Mouse (Mus musculus): Measurements from ENCODE around the gene Rprd1b. TPM values are rescaled to one million over a fixed set of nuclear protein-coding genes. Genes with fewer than 3 reads are reported as not detected.
"Not testable (repeated sequence)": the region's sequence is repeated elsewhere in the genome, so short reads cannot be mapped to it uniquely, and the experiment has no call there.

Rprd1b gene
- polyA plus RNA-seq, 1 experiment from 2014 or later: 39.3 TPM

DNA sequence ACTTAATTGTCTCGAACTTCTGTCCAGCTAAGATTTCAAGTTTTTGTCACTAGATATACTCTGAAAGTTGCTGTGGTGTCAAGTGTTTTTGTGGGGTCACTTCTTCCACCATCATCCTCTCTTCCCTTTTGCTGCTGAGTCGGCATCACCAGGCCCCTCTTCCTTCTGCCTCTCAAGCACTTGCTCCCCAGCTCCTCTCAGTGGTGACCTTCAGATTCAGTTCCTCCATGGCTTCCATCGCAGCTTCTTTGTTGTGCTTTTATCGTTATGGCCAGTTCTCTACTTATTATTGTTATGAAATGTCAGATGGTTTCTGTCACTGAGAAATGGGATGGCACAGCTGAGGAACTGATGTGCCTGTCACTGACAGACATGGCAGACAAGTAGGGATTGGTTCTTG lies 17.9 kb downstream of the Rprd1b start:
- 84% methylated on average over 4 of the region's 4 CpGs for WGBS
- Histone ChIP-seq H3K4me2 (no peak overlapping the region), H3K36me3 (peaks cover 55% of the 10 kb centered on the region), H3K27ac (no peak overlapping the region), H3K9me3 (no peaks in the 10 kb centered on the region), H3K27me3 (no peaks in the 10 kb centered on the region), H3K4me3 (no peak overlapping the region), H3K4me1 (no peaks in the 10 kb centered on the region), H3K9ac (no peak overlapping the region)
- ATAC-seq (ENCODE audit: insufficient number of reproducible peaks, low FRiP score, low TSS enrichment, low read depth): no peak

DNA sequence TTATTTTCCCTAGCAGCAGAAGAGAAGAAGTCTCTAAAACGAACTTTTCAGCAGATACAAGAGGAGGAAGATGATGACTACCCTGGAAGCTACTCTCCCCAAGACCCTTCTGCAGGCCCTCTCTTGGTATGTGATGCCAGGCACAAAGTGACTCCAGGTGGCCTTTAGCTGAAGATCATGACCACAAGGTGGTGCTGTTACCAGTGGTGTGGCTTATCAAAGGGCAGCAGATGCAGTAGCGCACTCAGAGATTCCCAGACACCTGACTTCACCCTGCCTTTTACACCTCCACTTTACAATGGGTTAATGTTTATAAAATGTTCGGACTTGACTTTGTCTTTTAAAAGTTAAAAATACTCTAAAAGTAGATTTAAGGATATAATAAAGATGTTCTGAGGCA lies 19.6 kb downstream of the Rprd1b start:
- no peaks in the 10 kb centered on the region for H3K4me1 ChIP-seq
- WGBS: 69% methylated on average over 3 of the region's 3 CpGs
- no peak overlapping the region for H3K4me2 ChIP-seq
- H3K27ac ChIP-seq: no peak overlapping the region
- H3K9me3 ChIP-seq: no peaks in the 10 kb centered on the region
- H3K9ac ChIP-seq: no peak overlapping the region
- H3K4me3 ChIP-seq: no peak overlapping the region
- no peak for ATAC-seq (ENCODE audit: insufficient number of reproducible peaks, low FRiP score, low TSS enrichment, low read depth)
- peaks cover 59% of the 10 kb centered on the region for H3K36me3 ChIP-seq
- H3K27me3 ChIP-seq: no peaks in the 10 kb centered on the region

DNA sequence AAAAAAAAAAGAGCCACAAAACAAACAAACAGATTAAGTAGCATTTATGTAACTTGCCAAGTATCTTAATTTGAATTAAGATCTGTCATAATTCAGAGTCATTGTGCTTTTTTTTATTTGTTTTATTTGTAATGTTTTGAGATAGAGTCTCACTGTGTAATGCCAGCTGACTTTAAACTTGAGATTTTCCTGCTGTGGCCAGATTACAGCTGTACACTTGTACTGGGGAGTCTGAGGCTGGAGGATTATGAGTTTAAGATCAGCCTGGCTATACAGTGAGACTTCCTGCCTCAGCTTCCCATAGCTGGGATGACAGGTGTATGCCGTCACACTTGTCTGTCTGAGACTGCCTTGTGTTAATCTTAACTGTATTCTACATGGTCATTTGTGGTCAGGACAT lies 20.4 kb downstream of the Rprd1b start:
- Histone ChIP-seq H3K4me3 (no peak overlapping the region), H3K27ac (no peak overlapping the region), H3K27me3 (no peaks in the 10 kb centered on the region), H3K9me3 (no peaks in the 10 kb centered on the region), H3K4me1 (no peaks in the 10 kb centered on the region), H3K4me2 (no peak overlapping the region), H3K9ac (no peak overlapping the region), H3K36me3 (peaks cover 55% of the 10 kb centered on the region)
- no peak for ATAC-seq (ENCODE audit: insufficient number of reproducible peaks, low FRiP score, low TSS enrichment, low read depth)
- WGBS: 100% methylated on average over 1 of the region's 1 CpGs

DNA sequence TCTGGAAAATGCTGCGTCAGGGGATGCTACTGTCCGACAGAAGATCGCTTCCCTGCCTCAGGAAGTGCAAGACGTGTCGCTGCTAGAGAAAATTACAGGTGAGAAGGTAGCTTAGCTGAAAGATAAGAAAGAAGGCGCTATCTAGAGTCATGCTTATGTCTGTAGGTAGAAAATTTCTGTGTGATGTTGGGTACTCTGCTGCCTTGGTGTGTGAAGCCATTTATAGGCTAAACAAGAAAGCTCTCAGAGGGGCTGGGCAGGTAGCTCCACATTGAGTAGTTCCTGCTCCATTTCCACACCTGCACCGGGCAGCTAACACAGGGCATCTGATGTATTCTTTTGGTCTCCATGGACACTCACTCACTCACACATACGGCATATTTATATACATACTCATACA lies 21.8 kb downstream of the Rprd1b start:
- Histone ChIP-seq H3K4me3 (no peak overlapping the region), H3K9me3 (no peaks in the 10 kb centered on the region), H3K9ac (no peak overlapping the region), H3K27ac (no peak overlapping the region), H3K27me3 (no peaks in the 10 kb centered on the region), H3K4me1 (no peaks in the 10 kb centered on the region), H3K36me3 (peaks cover 52% of the 10 kb centered on the region), H3K4me2 (no peak overlapping the region)
- no peak for ATAC-seq (ENCODE audit: insufficient number of reproducible peaks, low FRiP score, low TSS enrichment, low read depth)
- WGBS: 92% methylated on average over 8 of the region's 8 CpGs

GRCm38 (mm10) chr2:158054596-158054995 lies 26.3 kb downstream of the Rprd1b start:
- no peak overlapping the region for H3K4me2 ChIP-seq
- H3K27me3 ChIP-seq: no peaks in the 10 kb centered on the region
- no peak for ATAC-seq (ENCODE audit: insufficient number of reproducible peaks, low FRiP score, low TSS enrichment, low read depth)
- no peak overlapping the region for H3K9ac ChIP-seq
- 0 out of 2 replicates have a peak, but pooled peaks cover 5% of the 10 kb centered on the region for H3K4me1 ChIP-seq
- no peak overlapping the region for H3K27ac ChIP-seq
- 94% methylated on average over 3 of the region's 3 CpGs for WGBS
- peaks cover 60% of the 10 kb centered on the region for H3K36me3 ChIP-seq
- no peak overlapping the region for H3K4me3 ChIP-seq
- no peaks in the 10 kb centered on the region for H3K9me3 ChIP-seq

DNA sequence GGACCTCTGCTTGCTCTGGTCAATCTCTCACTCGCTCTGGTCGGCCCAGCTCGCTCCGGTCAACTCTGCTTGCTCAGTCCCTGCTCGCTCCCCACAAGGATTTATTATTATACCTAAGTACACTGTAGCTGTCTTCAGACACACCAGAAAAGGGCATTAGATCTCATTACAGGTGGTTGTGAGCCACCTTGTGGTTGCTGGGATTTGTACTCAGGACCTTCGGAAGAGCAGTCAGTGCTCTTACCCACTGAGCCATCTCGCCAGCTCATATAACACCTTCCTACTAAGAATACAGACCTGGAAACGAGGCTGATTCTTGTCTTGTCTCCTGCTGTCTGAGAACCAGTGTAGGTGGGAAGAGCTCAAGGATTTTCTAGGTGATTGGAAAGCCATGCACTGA lies 27.1 kb downstream of the Rprd1b start:
- H3K27ac ChIP-seq; H3K9me3 ChIP-seq; H3K4me1 ChIP-seq; H3K27me3 ChIP-seq; H3K4me3 ChIP-seq; H3K4me2 ChIP-seq; H3K9ac ChIP-seq; ATAC-seq (ENCODE audit: insufficient number of reproducible peaks, low FRiP score, low TSS enrichment, low read depth): not testable (repeated sequence)
- 87% methylated on average over 8 of the region's 8 CpGs for WGBS
- H3K36me3 ChIP-seq: peaks cover 63% of the 10 kb centered on the region

DNA sequence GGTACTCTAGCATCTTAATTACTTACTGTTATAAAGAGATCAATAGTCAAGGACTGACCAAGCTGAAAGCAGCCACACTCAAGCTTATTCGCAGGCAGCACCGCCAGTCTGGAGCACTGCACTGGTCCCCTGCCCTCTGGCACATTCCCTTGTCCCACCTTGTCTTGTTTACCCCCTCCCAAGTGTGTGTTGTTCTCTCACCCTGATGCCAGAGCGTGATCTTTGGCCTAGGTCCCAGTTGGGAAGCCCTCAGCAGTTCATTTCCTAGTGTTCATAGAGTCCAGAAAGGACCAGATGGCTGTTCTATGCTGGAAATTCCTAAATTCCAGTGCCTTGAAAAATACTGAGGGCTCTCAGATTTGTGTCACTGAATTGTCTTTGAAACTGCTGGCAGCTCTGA lies 28.7 kb downstream of the Rprd1b start:
- no peak overlapping the region for H3K4me2 ChIP-seq
- no peak overlapping the region for H3K9ac ChIP-seq
- H3K4me1 ChIP-seq: 0 out of 2 replicates have a peak, but pooled peaks cover 6% of the 10 kb centered on the region
- ATAC-seq (ENCODE audit: insufficient number of reproducible peaks, low FRiP score, low TSS enrichment, low read depth): no peak
- no peak overlapping the region for H3K27ac ChIP-seq
- no peaks in the 10 kb centered on the region for H3K27me3 ChIP-seq
- no peak overlapping the region for H3K4me3 ChIP-seq
- peaks cover 69% of the 10 kb centered on the region for H3K36me3 ChIP-seq
- 82% methylated on average over 3 of the region's 3 CpGs for WGBS
- H3K9me3 ChIP-seq: no peaks in the 10 kb centered on the region

DNA sequence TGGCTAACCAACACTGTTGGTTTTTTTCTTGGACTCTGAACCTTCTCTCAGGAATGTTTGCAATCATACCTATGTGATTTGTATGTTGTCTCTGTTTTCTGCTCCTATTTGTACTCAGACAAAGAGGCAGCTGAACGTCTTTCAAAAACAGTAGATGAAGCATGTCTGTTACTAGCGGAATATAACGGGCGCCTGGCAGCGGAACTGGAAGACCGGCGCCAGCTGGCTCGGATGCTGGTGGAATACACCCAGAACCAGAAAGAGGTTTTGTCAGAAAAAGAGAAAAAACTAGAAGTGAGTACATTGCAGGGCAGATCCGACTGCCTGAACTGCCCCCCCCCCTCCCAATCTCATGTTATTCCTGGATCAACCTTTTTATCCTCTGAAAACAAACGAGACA lies 30.2 kb downstream of the Rprd1b start:
- H3K36me3 ChIP-seq: peaks cover 66% of the 10 kb centered on the region
- H3K27ac ChIP-seq: peak overlapping the region; percentile 63; the same call in 1 of the 2 replicates
- no peak overlapping the region for H3K4me3 ChIP-seq
- WGBS: 61% methylated on average over 10 of the region's 10 CpGs
- H3K4me2 ChIP-seq: no peak overlapping the region
- no peak for ATAC-seq (ENCODE audit: insufficient number of reproducible peaks, low FRiP score, low TSS enrichment, low read depth)
- H3K9ac ChIP-seq: no peak overlapping the region
- H3K9me3 ChIP-seq: no peaks in the 10 kb centered on the region
- no peaks in the 10 kb centered on the region for H3K27me3 ChIP-seq
- 0 out of 2 replicates have a peak, but pooled peaks cover 6% of the 10 kb centered on the region for H3K4me1 ChIP-seq

DNA sequence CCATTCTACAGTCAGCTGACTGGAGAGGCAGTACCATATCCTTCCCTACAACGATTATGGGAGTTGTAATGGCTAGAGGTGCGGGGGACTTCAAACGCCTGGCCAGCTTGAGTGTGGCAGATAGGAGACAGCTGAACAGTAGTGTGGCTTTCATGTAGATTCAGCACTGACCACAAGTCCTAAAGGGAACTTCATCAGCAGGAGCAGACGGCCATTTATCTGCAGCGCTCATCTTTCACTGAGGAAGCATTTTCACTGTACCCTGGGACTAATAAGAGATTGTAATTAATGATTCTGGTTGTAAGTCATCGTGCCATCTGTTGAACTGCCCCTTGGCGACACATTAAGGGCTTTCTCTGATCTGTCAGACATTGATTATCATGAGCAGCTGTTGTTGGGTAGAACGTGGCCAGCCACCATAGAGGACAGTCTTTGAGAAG lies 31.4 kb downstream of the Rprd1b start:
- H3K27me3 ChIP-seq: no peaks in the 10 kb centered on the region
- H3K4me1 ChIP-seq: peaks cover 14% of the 10 kb centered on the region
- no peaks in the 10 kb centered on the region for H3K9me3 ChIP-seq
- 77% methylated on average over 8 of the region's 8 CpGs for WGBS
- no peak overlapping the region for H3K4me3 ChIP-seq
- ATAC-seq (ENCODE audit: insufficient number of reproducible peaks, low FRiP score, low TSS enrichment, low read depth): no peak
- 0 out of 2 replicates have a peak overlapping the region, but pooled peaks have one; percentile 48 for H3K27ac ChIP-seq
- H3K9ac ChIP-seq: no peak overlapping the region
- no peak overlapping the region for H3K4me2 ChIP-seq
- H3K36me3 ChIP-seq: peaks cover 63% of the 10 kb centered on the region

DNA sequence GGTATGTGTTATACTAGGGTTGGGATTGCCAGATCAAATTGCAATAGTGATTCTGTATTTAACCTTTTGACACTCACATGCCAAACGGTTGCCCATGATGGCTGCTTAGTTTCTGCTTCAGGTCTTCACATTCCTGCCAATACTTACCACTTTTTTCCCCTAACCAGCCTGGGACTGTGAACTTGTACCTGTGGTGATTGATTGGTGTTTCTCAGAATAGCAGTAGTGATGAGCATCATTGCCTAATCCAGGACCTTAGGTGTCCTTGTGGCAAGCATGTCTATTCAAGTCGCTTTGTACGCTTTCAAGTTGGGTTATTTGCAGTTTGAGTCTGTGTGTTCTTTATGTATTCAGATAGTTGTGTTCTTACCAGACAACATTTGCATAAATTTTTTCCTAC lies 34.7 kb downstream of the Rprd1b start:
- H3K4me2 ChIP-seq: no peak overlapping the region
- H3K4me1 ChIP-seq: peaks cover 14% of the 10 kb centered on the region
- 85% methylated on average over 3 of the region's 3 CpGs for WGBS
- H3K27ac ChIP-seq: no peak overlapping the region
- peaks cover 51% of the 10 kb centered on the region for H3K36me3 ChIP-seq
- H3K27me3 ChIP-seq: no peaks in the 10 kb centered on the region
- no peak overlapping the region for H3K9ac ChIP-seq
- no peak overlapping the region for H3K4me3 ChIP-seq
- H3K9me3 ChIP-seq: no peaks in the 10 kb centered on the region
- ATAC-seq (ENCODE audit: insufficient number of reproducible peaks, low FRiP score, low TSS enrichment, low read depth): no peak

DNA sequence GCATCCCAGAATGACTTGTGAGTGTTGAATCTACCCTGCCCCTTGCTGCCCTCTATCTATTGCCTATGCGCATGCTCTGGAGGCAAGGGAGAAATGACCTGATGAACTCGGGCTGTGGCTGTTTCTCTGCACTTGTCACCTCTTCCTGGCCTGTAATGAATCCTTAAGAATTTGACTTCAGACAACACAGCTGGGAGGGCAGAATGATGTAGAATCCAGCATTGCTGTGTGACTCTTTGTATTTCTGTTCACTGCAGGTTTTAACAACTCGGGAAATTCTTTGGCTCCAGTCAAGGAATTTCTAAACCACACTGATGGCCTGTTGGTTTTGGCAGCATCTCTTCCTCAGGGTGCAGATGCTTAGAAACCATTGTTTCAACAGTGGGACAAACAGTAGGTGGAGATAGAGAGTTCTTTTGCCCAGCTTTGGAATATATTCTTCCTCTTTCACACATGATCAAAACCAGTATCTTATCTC lies 36.3 kb downstream of the Rprd1b start:
- H3K27ac ChIP-seq: peak overlapping the region; percentile 29; the same call in 1 of the 2 replicates
- ATAC-seq (ENCODE audit: insufficient number of reproducible peaks, low FRiP score, low TSS enrichment, low read depth): peak; percentile 14; the same call in 1 of the 2 replicates
- whole genome bisulfite sequencing: 47% methylated on average over 3 of the region's 3 CpGs

GRCm38 (mm10) chr2:158065064-158065463 lies 36.8 kb downstream of the Rprd1b start:
- Histone ChIP-seq H3K4me2 (no peak overlapping the region), H3K9ac (no peak overlapping the region), H3K4me3 (no peak overlapping the region), H3K4me1 (peaks cover 8% of the 10 kb centered on the region), H3K9me3 (no peaks in the 10 kb centered on the region), H3K36me3 (peaks cover 35% of the 10 kb centered on the region), H3K27ac (no peak overlapping the region), H3K27me3 (no peaks in the 10 kb centered on the region)
- 87% methylated on average over 5 of the region's 5 CpGs for WGBS
- ATAC-seq (ENCODE audit: insufficient number of reproducible peaks, low FRiP score, low TSS enrichment, low read depth): no peak

More for the DNA sequence above, 36.3 kb downstream of the Rprd1b start:
- no peaks in the 10 kb centered on the region for H3K27me3 ChIP-seq
- peaks cover 38% of the 10 kb centered on the region for H3K36me3 ChIP-seq
- H3K4me3 ChIP-seq: no peak overlapping the region
- no peak overlapping the region for H3K9ac ChIP-seq
- peaks cover 8% of the 10 kb centered on the region for H3K4me1 ChIP-seq
- no peak overlapping the region for H3K4me2 ChIP-seq
- no peaks in the 10 kb centered on the region for H3K9me3 ChIP-seq

GRCm38 (mm10) chr2:158066456-158066855 lies 38.2 kb downstream of the Rprd1b start:
- H3K27ac ChIP-seq: no peak overlapping the region
- H3K4me3 ChIP-seq: no peak overlapping the region
- H3K36me3 ChIP-seq: peaks cover 37% of the 10 kb centered on the region
- ATAC-seq (ENCODE audit: insufficient number of reproducible peaks, low FRiP score, low TSS enrichment, low read depth): no peak
- no peaks in the 10 kb centered on the region for H3K27me3 ChIP-seq
- no peak overlapping the region for H3K9ac ChIP-seq
- no peaks in the 10 kb centered on the region for H3K9me3 ChIP-seq
- H3K4me1 ChIP-seq: peaks cover 8% of the 10 kb centered on the region
- no peak overlapping the region for H3K4me2 ChIP-seq

Measured in limb, embryonic 15.5 days (tissue).